Mouse (Mus musculus) lung, embryonic 14.5 days (tissue): ENCODE results near the gene Chd2. TPM values are rescaled to one million over a fixed set of nuclear protein-coding genes. Genes with fewer than 3 reads are reported as not detected.

Experiments
- ATAC-seq: fragments of 200-750 bp; cut with Nextera tagmentation; 2 replicates; pipeline ENCODE4 v1.8.0; 2017; ENCODE audit warnings: mild to moderate bottlenecking, moderate TSS enrichment, moderate library complexity; ENCODE audit not compliant: insufficient read depth
- DNase-seq: peaks from one replicate; pipeline ENCODE4 v3.0.0-alpha.2; 2015
- H3K27ac ChIP-seq: fragments of 300-500 bp; sonication (generic); 2 replicates; pipeline ENCODE4 v1.5.1; 2014; ENCODE audit warnings: low read depth, mild to moderate bottlenecking, moderate library complexity
- H3K27me3 ChIP-seq: fragments of 300-500 bp; sonication (generic); 2 replicates; pipeline ENCODE4 v1.6.1; 2014; ENCODE audit warnings: low read length, control low read depth; ENCODE audit not compliant: insufficient read depth
- H3K36me3 ChIP-seq: fragments of 300-500 bp; sonication (generic); 2 replicates; pipeline ENCODE4 v1.6.1; 2014; ENCODE audit warnings: control low read depth; ENCODE audit not compliant: insufficient read depth
- H3K4me1 ChIP-seq: fragments of 300-500 bp; sonication (generic); 2 replicates; pipeline ENCODE4 v1.6.1; 2014; ENCODE audit warnings: antibody characterized with exemption, control low read depth; ENCODE audit not compliant: insufficient read depth
- H3K4me2 ChIP-seq: fragments of 300-500 bp; sonication (generic); 2 replicates; pipeline ENCODE4 v1.6.1; 2014; ENCODE audit warnings: mild to moderate bottlenecking
- H3K4me3 ChIP-seq: fragments of 300-500 bp; sonication (generic); 2 replicates; pipeline ENCODE4 v1.5.1; 2014; ENCODE audit warnings: low read depth, low read length
- H3K9ac ChIP-seq: fragments of 300-500 bp; sonication (generic); 2 replicates; pipeline ENCODE4 v1.6.1; 2014
- H3K9me3 ChIP-seq: fragments of 300-500 bp; sonication (generic); 2 replicates; pipeline ENCODE4 v1.6.1; 2016; ENCODE audit warnings: low read depth, low read length, control low read depth
- CTCF ChIP-seq: IDR thresholded peaks from 2 replicates; pipeline ENCODE4 v1.5.1; 2016; ENCODE audit warnings: antibody characterized with exemption, low read depth
- WGBS: fragments of 180-500 bp; shearing (Covaris S2); extraction: QIAGEN DNeasy Blood & Tissue Kit; methylation state at CpG from one replicate; pipeline ENCODE4 v1.1.7; 2014; 5-methylcytosine and 5-hydroxymethylcytosine counted together
- polyA plus RNA-seq: library from polyadenylated mRNA; unstranded; fragments of >200 nt; fragmentation: Nextera tagmentation; extraction: Ambion mirVana; gene quantifications from 2 replicates; pipeline ENCODE4 v1.2.1, GENCODE M21; 2014

The Chd2 gene
- polyA plus RNA-seq, 1 experiment from 2014 or later = 62.1 TPM

- TF ChIP-seq CTCF = no peak
- H3K4me1 ChIP-seq = peaks cover 23% of the 10 kb centered on the region
- WGBS = 4% methylated on average over 4 of the region's 4 CpGs
- peaks cover 38% of the 10 kb centered on the region for H3K36me3 ChIP-seq
- H3K4me3 ChIP-seq = peak overlapping the region; percentile 45
- no peaks in the 10 kb centered on the region for H3K9me3 ChIP-seq
- ATAC-seq (no peak), DNase-seq (peak; percentile 49)
- H3K27me3 ChIP-seq = no peaks in the 10 kb centered on the region
- peak overlapping the region; percentile 99 for H3K27ac ChIP-seq
- H3K9ac ChIP-seq = peak overlapping the region; percentile 69
- peak overlapping the region; percentile 92 for H3K4me2 ChIP-seq
Measured at GRCm38 (mm10) chr7:73538424-73539079, 3.1 kb downstream of the Chd2 start.

DNA sequence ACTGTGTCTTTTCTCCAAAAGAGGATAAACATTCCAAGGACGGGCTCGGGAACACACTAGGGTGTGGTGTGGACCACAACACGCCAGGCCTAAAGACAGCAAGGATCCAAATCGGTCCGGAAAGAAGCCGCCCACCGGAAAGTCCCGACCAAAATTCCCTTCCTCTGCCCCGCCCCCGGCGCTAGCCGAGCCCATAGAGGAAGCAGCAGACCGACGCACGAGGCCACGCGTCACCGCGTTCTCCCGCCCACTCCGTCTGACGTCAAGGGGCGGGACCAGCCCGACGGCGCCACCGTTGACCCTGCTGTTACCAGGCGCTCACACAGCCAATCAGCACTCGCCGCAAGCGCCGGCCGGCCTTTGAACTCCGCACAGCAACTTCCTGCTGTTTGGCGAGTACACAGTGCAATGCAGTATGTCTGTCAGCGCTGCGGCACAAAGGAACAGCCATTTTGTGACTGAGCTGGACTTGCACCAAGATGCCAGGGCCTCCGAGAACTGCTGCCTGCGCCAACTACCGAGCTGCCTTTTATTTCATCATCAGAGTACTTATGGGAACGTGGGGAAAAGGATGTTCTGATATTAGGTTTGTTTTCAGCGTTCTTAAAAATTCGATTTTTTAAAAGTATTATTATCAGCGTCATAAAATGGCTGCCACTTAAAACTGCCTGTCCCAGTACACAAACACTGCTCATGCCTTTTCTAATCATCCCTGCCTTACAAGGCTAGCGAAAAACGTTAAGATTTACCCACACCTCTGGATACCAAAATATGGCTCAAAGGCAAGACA lies 3.8 kb downstream of the Chd2 start:
- Histone ChIP-seq H3K9ac (peak overlapping the region; percentile 76), H3K9me3 (no peaks in the 10 kb centered on the region), H3K27ac (peak overlapping the region; percentile 99), H3K4me2 (peak overlapping the region; percentile 92), H3K36me3 (peaks cover 34% of the 10 kb centered on the region), H3K4me1 (peaks cover 23% of the 10 kb centered on the region), H3K27me3 (no peaks in the 10 kb centered on the region), H3K4me3 (peak overlapping the region; percentile 45)
- DNase-seq (peak; percentile 100), ATAC-seq (peak; percentile 99)
- TF ChIP-seq CTCF = 0 out of 2 replicates have a peak, but pooled peaks have one; percentile 5
- under 1% methylated on average over 46 of the region's 46 CpGs for WGBS

- Histone ChIP-seq H3K36me3 (peaks cover 30% of the 10 kb centered on the region), H3K27me3 (no peaks in the 10 kb centered on the region), H3K9me3 (no peaks in the 10 kb centered on the region), H3K4me3 (peak overlapping the region; percentile 45), H3K4me1 (peaks cover 23% of the 10 kb centered on the region), H3K4me2 (peak overlapping the region; percentile 92), H3K9ac (peak overlapping the region; percentile 76), H3K27ac (peak overlapping the region; percentile 99)
- TF ChIP-seq CTCF = no peak
- DNase-seq (no peak), ATAC-seq (no peak)
- WGBS = 12% methylated on average over 10 of the region's 10 CpGs
Measured at GRCm38 (mm10) chr7:73537228-73537627, 4.4 kb downstream of the Chd2 start.

GRCm38 (mm10) chr7:73536579-73536978 lies 5.1 kb downstream of the Chd2 start:
- ATAC-seq (no peak), DNase-seq (no peak)
- peaks cover 28% of the 10 kb centered on the region for H3K4me1 ChIP-seq
- no peak for TF ChIP-seq CTCF
- H3K4me2 ChIP-seq = peak overlapping the region; percentile 92
- peak overlapping the region; percentile 45 for H3K4me3 ChIP-seq
- no peaks in the 10 kb centered on the region for H3K9me3 ChIP-seq
- H3K27me3 ChIP-seq = no peaks in the 10 kb centered on the region
- peaks cover 33% of the 10 kb centered on the region for H3K36me3 ChIP-seq
- 67% methylated on average over 2 of the region's 2 CpGs for WGBS
- peak overlapping the region; percentile 99 for H3K27ac ChIP-seq
- H3K9ac ChIP-seq = peak overlapping the region; percentile 76

DNA sequence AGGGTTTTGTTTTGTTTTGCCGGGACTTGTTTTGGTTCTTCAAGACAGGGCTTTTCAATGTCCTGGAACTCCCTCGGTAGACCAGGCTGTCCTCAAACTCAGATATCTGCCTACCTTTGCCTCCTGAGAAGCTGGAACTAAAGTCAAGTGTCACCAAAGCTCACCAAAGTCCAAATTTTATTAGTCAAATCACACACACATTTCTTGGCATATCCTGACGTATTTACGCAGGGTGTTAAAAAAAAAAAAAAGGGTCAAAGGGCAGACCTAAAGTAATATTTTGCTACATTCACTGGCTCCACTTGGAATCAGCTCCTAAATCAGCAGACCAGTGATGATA lies 5.8 kb downstream of the Chd2 start:
- no peak overlapping the region; the same call in 1 of the 2 replicates for H3K9ac ChIP-seq
- H3K27ac ChIP-seq = peak overlapping the region; percentile 67
- DNase-seq (no peak), ATAC-seq (no peak)
- no peaks in the 10 kb centered on the region for H3K27me3 ChIP-seq
- no peak overlapping the region for H3K4me3 ChIP-seq
- peak overlapping the region; percentile 38; the same call in 1 of the 2 replicates for H3K4me2 ChIP-seq
- H3K9me3 ChIP-seq = no peaks in the 10 kb centered on the region
- no peak for TF ChIP-seq CTCF
- H3K36me3 ChIP-seq = peaks cover 40% of the 10 kb centered on the region
- WGBS = 54% methylated on average over 4 of the region's 4 CpGs
- H3K4me1 ChIP-seq = peaks cover 28% of the 10 kb centered on the region

- Histone ChIP-seq H3K4me2 (peak overlapping the region; percentile 38; the same call in 1 of the 2 replicates), H3K4me1 (peaks cover 28% of the 10 kb centered on the region), H3K27ac (peak overlapping the region; percentile 67), H3K9me3 (no peaks in the 10 kb centered on the region), H3K27me3 (no peaks in the 10 kb centered on the region), H3K4me3 (no peak overlapping the region), H3K9ac (no peak overlapping the region; the same call in none of the 2 replicates), H3K36me3 (peaks cover 43% of the 10 kb centered on the region)
- ATAC-seq (no peak), DNase-seq (no peak)
- no peak for TF ChIP-seq CTCF
- WGBS = 55% methylated on average over 2 of the region's 2 CpGs
Measured at GRCm38 (mm10) chr7:73534937-73535860, 6.4 kb downstream of the Chd2 start.
